Mouse (Mus musculus) c-Kit-positive CD71-positive TER-119-negative erythroid progenitor cells, embryonic 14.5 days (primary cell): ENCODE measurements around the gene Acp2.
"Not testable (repeated sequence)": the region's sequence is repeated elsewhere in the genome, so short reads cannot be mapped to it uniquely, and the experiment has no call there.

Experiments used
- DNase-seq: peaks from one replicate; pipeline ENCODE4 v3.0.0-alpha.2; 2013; ENCODE audit warnings: low read depth

Gene Acp2

GRCm38 (mm10) chr2:91194624-91195332 lies 7.9 kb upstream of the Acp2 start:
- no peak for DNase-seq

GRCm38 (mm10) chr2:91196577-91197001 lies 6.1 kb upstream of the Acp2 start:
- DNase-seq = no peak

GRCm38 (mm10) chr2:91198888-91199287 lies 3.8 kb upstream of the Acp2 start:
- DNase-seq = no peak

- DNase-seq = no peak
These were observed 429 bp downstream of the Acp2 start for GRCm38 (mm10) chr2:91202972-91203656.

GRCm38 (mm10) chr2:91206254-91206775 lies 3.6 kb downstream of the Acp2 start:
- no peak for DNase-seq

GRCm38 (mm10) chr2:91213311-91213710 lies 10.6 kb downstream of the Acp2 start:
- no peak for DNase-seq

GRCm38 (mm10) chr2:91217032-91217431 lies 14.3 kb downstream of the Acp2 start:
- no peak for DNase-seq

- DNase-seq = no peak
These were observed 17.8 kb downstream of the Acp2 start for GRCm38 (mm10) chr2:91220501-91220900.

- no peak for DNase-seq
These were observed 20.9 kb downstream of the Acp2 start for GRCm38 (mm10) chr2:91223614-91224013.

- DNase-seq = no peak
These were observed 27.1 kb downstream of the Acp2 start for GRCm38 (mm10) chr2:91229735-91230134.

- peak; percentile 90 for DNase-seq
These were observed 34.2 kb downstream of the Acp2 start, which contains the start of gene Ddb2 for GRCm38 (mm10) chr2:91236601-91237510. Ddb2 (minus strand) TSS chr2:91236982.

- not testable (repeated sequence) for DNase-seq
These were observed 34.9 kb downstream of the Acp2 start for GRCm38 (mm10) chr2:91237511-91238080.

GRCm38 (mm10) chr2:91242547-91242946 lies 39.9 kb downstream of the Acp2 start:
- no peak for DNase-seq

- DNase-seq = no peak
These were observed 40.7 kb downstream of the Acp2 start for GRCm38 (mm10) chr2:91243416-91243815.

GRCm38 (mm10) chr2:91244557-91245228 lies 42.0 kb downstream of the Acp2 start:
- DNase-seq = peak; percentile 61

GRCm38 (mm10) chr2:91248366-91248765 lies 45.7 kb downstream of the Acp2 start:
- DNase-seq = no peak

GRCm38 (mm10) chr2:91252001-91252400 lies 49.3 kb downstream of the Acp2 start:
- DNase-seq = no peak

GRCm38 (mm10) chr2:91252512-91252911 lies 49.8 kb downstream of the Acp2 start:
- DNase-seq = no peak

GRCm38 (mm10) chr2:91254725-91255380 lies 52.2 kb downstream of the Acp2 start:
- DNase-seq = no peak

- DNase-seq = no peak
These were observed 53.0 kb downstream of the Acp2 start, which contains the start of gene Pacsin3 for GRCm38 (mm10) chr2:91255661-91256150. Pacsin3 (plus strand) TSS chr2:91255954.
